Mouse (Mus musculus): ENCODE measurements around the gene Ssr3. TPM values are rescaled to one million over a fixed set of nuclear protein-coding genes. Genes with fewer than 3 reads are reported as not detected.
A peak's percentile ranks its signal among the peaks of the same experiment; 100 is the strongest.

The Ssr3 gene
- polyA plus RNA-seq, 1 experiment, result 27.3 TPM

- Histone ChIP-seq H3K4me1 (ENCODE audit: control insufficient read depth, insufficient read depth, insufficient read length, low read length) (no peaks in the 10 kb centered on the region; the same call in 1 of the 2 replicates), H3K27me3 (ENCODE audit: control insufficient read depth, insufficient read depth, low read length) (no peaks in the 10 kb centered on the region), H3K4me3 (ENCODE audit: low read depth, low read length) (peak overlapping the region; percentile 86), H3K27ac (ENCODE audit: insufficient read depth, low read depth, low read length) (peak overlapping the region; percentile 62), H3K36me3 (ENCODE audit: control insufficient read depth, insufficient read depth, low read length) (peaks cover 24% of the 10 kb centered on the region)
- TF ChIP-seq POLR2A (IDR thresholded peaks at IDR 0.05; ENCODE audit: low read depth, low read length), result no peak
- WGBS, result under 1% methylated on average over 37 of the region's 37 CpGs
Observed at GRCm38 (mm10) chr3:65391784-65392420, 521 bp downstream of the Ssr3 start.

- Histone ChIP-seq H3K4me1 (ENCODE audit: control insufficient read depth, insufficient read depth, insufficient read length, low read length) (no peaks in the 10 kb centered on the region), H3K27me3 (ENCODE audit: control insufficient read depth, insufficient read depth, low read length) (no peaks in the 10 kb centered on the region), H3K4me3 (ENCODE audit: low read depth, low read length) (peak overlapping the region; percentile 86), H3K27ac (ENCODE audit: insufficient read depth, low read depth, low read length) (no peak overlapping the region; the same call in 1 of the 2 replicates), H3K36me3 (ENCODE audit: control insufficient read depth, insufficient read depth, low read length) (peaks cover 29% of the 10 kb centered on the region)
- WGBS, result 34% methylated on average over 6 of the region's 6 CpGs
- TF ChIP-seq CTCF (IDR thresholded peaks at IDR 0.05; ENCODE audit: extremely low read depth, insufficient read length, insufficient replicate concordance, low read depth, low read length) (no peak), POLR2A (IDR thresholded peaks at IDR 0.05; ENCODE audit: low read depth, low read length) (no peak)
Observed at GRCm38 (mm10) chr3:65391222-65391783, 1.1 kb downstream of the Ssr3 start.

GRCm38 (mm10) chr3:65385771-65386170 is 6.7 kb downstream of the Ssr3 start:
- H3K27ac ChIP-seq (ENCODE audit: insufficient read depth, low read depth, low read length), result no peak overlapping the region
- no peaks in the 10 kb centered on the region for H3K4me1 ChIP-seq (ENCODE audit: control insufficient read depth, insufficient read depth, insufficient read length, low read length)
- no peak overlapping the region for H3K4me3 ChIP-seq (ENCODE audit: low read depth, low read length)
- H3K27me3 ChIP-seq (ENCODE audit: control insufficient read depth, insufficient read depth, low read length), result no peaks in the 10 kb centered on the region
- TF ChIP-seq CTCF (IDR thresholded peaks at IDR 0.05; ENCODE audit: extremely low read depth, insufficient read length, insufficient replicate concordance, low read depth, low read length) (no peak), POLR2A (IDR thresholded peaks at IDR 0.05; ENCODE audit: low read depth, low read length) (no peak)
- H3K36me3 ChIP-seq (ENCODE audit: control insufficient read depth, insufficient read depth, low read length), result peaks cover 58% of the 10 kb centered on the region

- TF ChIP-seq POLR2A (IDR thresholded peaks at IDR 0.05; ENCODE audit: low read depth, low read length), result no peak
- TF ChIP-seq CTCF (IDR thresholded peaks at IDR 0.05; ENCODE audit: extremely low read depth, insufficient read length, insufficient replicate concordance, low read depth, low read length), result no peak
- Histone ChIP-seq H3K27me3 (ENCODE audit: control insufficient read depth, insufficient read depth, low read length) (no peaks in the 10 kb centered on the region), H3K27ac (ENCODE audit: insufficient read depth, low read depth, low read length) (no peak overlapping the region), H3K4me3 (ENCODE audit: low read depth, low read length) (no peak overlapping the region), H3K4me1 (ENCODE audit: control insufficient read depth, insufficient read depth, insufficient read length, low read length) (no peaks in the 10 kb centered on the region), H3K36me3 (ENCODE audit: control insufficient read depth, insufficient read depth, low read length) (peaks cover 59% of the 10 kb centered on the region)
- WGBS, result 89% methylated on average over 3 of the region's 3 CpGs
Observed at GRCm38 (mm10) chr3:65384431-65384830, 8.0 kb downstream of the Ssr3 start.

GRCm38 (mm10) chr3:65381094-65381493 is 11.3 kb downstream of the Ssr3 start:
- Histone ChIP-seq H3K4me3 (ENCODE audit: low read depth, low read length) (no peak overlapping the region), H3K4me1 (ENCODE audit: control insufficient read depth, insufficient read depth, insufficient read length, low read length) (no peaks in the 10 kb centered on the region), H3K27ac (ENCODE audit: insufficient read depth, low read depth, low read length) (no peak overlapping the region), H3K36me3 (ENCODE audit: control insufficient read depth, insufficient read depth, low read length) (peaks cover 45% of the 10 kb centered on the region), H3K27me3 (ENCODE audit: control insufficient read depth, insufficient read depth, low read length) (no peaks in the 10 kb centered on the region)
- TF ChIP-seq CTCF (IDR thresholded peaks at IDR 0.05; ENCODE audit: extremely low read depth, insufficient read length, insufficient replicate concordance, low read depth, low read length) (no peak), POLR2A (IDR thresholded peaks at IDR 0.05; ENCODE audit: low read depth, low read length) (no peak)
- 96% methylated on average over 4 of the region's 4 CpGs for WGBS

GRCm38 (mm10) chr3:65379884-65380539 is 12.4 kb downstream of the Ssr3 start:
- TF ChIP-seq POLR2A (IDR thresholded peaks at IDR 0.05; ENCODE audit: low read depth, low read length), result no peak
- TF ChIP-seq CTCF (IDR thresholded peaks at IDR 0.05; ENCODE audit: extremely low read depth, insufficient read length, insufficient replicate concordance, low read depth, low read length), result peak; percentile 49; the same call in 1 of the 2 replicates
- H3K27me3 ChIP-seq (ENCODE audit: control insufficient read depth, insufficient read depth, low read length), result no peaks in the 10 kb centered on the region
- peaks cover 39% of the 10 kb centered on the region for H3K36me3 ChIP-seq (ENCODE audit: control insufficient read depth, insufficient read depth, low read length)
- WGBS, result 70% methylated on average over 4 of the region's 4 CpGs
- no peak overlapping the region for H3K4me3 ChIP-seq (ENCODE audit: low read depth, low read length)
- no peaks in the 10 kb centered on the region for H3K4me1 ChIP-seq (ENCODE audit: control insufficient read depth, insufficient read depth, insufficient read length, low read length)
- H3K27ac ChIP-seq (ENCODE audit: insufficient read depth, low read depth, low read length), result no peak overlapping the region

GRCm38 (mm10) chr3:65378724-65379123 is 13.7 kb downstream of the Ssr3 start:
- no peak for TF ChIP-seq CTCF (IDR thresholded peaks at IDR 0.05; ENCODE audit: extremely low read depth, insufficient read length, insufficient replicate concordance, low read depth, low read length)
- no peak for TF ChIP-seq POLR2A (IDR thresholded peaks at IDR 0.05; ENCODE audit: low read depth, low read length)
- Histone ChIP-seq H3K4me1 (ENCODE audit: control insufficient read depth, insufficient read depth, insufficient read length, low read length) (no peaks in the 10 kb centered on the region), H3K4me3 (ENCODE audit: low read depth, low read length) (no peak overlapping the region), H3K27me3 (ENCODE audit: control insufficient read depth, insufficient read depth, low read length) (no peaks in the 10 kb centered on the region), H3K36me3 (ENCODE audit: control insufficient read depth, insufficient read depth, low read length) (peaks cover 36% of the 10 kb centered on the region), H3K27ac (ENCODE audit: insufficient read depth, low read depth, low read length) (no peak overlapping the region)

Measured in small intestine, adult 2 months (tissue).